Mouse (Mus musculus): ENCODE measurements at regions not wholly inside any gene's neighbourhood (a gene's known extent, or its start where the extent isn't known, plus 50 kb on each side); places are given as distances from the start of the nearest gene placed in this dataset.

- TF ChIP-seq GATA1 (IDR thresholded peaks at IDR 0.05; ENCODE audit: borderline replicate concordance, low read length), result no peak
- no peak for TF ChIP-seq FLI1 (IDR thresholded peaks at IDR 0.05; ENCODE audit: low read length)
Observed at GRCm38 (mm10) chr10:37798285-37798684, 659.6 kb upstream of the Marcks start.
